Mouse (Mus musculus) thymus, adult 18-20 months (tissue): ENCODE data around the gene Poldip3.
A peak's percentile ranks its signal among the peaks of the same experiment; 100 is the strongest.

ENCODE experiments used
- DNase-seq, 2 experiments: peaks; one replicate each; pipeline ENCODE4 v3.0.0; 2022; ENCODE audit warnings: mixed read lengths in 2 of 2

Poldip3 gene

DNA sequence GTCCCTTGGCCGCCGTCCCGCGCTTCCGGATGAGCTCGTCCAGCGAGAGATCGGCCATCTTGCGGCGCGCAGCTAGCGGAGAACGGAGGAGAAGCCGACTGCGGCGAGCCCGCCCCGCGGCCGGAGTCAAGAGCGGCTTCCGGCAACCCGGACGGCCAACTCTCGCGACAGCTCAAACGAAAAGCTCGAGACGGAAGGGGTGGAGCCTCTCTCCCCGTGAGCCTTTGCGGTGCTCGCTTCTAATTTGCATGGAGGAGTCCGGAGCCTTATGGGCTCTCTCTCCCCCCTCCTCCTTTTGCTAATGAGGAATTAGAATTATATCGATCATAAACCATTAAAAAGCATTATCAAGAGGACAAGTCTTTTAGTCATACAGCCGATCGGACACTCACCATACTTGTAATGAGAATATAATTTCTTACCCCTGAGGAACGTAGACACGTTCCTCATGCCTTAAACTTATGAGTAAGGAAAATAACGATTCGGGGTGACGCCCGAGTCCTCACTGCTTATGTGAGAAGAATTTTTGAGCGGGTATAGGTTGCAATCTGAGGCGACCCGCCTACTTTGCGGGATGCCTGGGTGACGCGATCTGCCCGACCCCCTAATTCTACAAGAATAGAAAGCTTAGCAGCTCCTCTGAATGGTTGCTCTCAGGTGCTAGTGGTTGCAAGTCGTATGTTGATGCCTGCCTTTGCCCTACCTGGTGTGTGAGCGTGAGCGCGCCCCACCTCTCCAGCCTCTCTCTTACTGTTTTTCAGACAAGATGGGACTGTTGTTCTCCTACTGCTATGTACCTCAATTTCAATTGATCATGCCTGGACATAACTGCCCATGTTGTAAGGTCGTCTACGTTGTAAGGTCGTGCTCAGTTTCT lies at the start of gene Poldip3:
TSS of gene Poldip3 (minus strand) at position 189 of the 877 bp plus-strand sequence.
- peak; percentile 93 to 96 for DNase-seq

DNA sequence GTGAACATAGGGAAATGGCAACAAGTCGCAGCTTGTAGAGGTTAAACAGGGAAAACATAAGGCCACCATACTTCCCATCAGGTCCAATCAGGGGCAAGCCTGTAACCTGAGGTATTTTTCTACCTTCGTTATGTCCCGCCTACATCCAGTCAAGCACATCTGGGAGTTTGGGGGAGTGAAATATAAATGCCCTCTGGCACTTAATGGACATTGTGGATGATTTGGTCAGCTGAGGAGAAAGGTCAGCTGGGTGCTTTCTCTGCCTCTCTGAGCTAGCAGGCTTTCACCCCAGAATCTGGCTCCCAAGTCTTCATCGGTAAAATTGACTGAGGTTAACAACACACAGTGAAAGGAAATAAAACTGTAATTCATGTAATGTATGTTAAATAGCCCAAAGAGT lies 44.2 kb upstream of the Poldip3 start:
- DNase-seq: no peak

DNA sequence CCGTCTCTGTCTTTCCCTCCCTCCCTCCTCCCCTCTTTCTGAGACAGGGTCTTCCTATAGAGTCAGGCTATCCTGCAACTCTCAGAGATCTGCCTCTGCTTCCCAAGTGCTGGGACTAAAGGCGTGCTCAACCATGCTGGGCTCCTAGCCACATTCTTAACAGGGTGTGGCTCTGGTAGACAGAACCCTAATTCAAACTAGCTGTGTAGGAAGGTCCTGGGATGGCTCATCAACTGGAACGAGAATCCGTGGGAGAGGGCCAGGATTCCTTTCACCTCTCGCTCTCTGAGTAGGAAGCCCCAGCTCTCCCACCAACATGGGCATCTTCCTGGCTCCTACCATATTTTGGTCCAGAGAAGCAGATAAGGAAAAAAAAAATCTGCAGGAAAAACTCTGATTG lies 33.2 kb upstream of the Poldip3 start:
- no peak for DNase-seq

DNA sequence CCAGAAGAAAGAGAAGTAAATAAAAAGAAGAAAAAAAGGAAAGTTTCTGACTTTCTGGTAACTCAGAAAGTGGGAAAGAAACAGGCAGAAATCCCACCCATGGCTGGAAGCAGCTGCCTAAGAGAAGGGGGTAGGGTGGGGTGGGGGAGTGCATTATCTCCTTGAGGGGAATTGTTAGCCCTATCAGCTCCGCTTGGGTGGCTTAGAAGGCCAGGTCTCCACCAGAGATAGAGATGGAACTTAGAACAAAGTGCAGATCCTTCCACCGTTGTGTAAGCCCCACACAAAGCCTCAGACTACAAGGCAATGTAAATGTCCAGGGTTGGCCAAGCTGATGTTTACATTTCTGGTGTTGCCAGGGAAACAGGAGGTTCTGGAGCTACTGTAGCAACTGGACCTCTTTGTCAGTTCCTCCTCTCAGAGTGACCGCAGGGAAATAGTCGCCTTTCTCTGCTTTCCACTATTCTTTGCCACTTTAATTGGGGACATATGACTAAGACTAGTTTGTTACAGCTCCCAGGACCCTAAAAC lies 32.7 kb upstream of the Poldip3 start:
- DNase-seq: no peak

DNA sequence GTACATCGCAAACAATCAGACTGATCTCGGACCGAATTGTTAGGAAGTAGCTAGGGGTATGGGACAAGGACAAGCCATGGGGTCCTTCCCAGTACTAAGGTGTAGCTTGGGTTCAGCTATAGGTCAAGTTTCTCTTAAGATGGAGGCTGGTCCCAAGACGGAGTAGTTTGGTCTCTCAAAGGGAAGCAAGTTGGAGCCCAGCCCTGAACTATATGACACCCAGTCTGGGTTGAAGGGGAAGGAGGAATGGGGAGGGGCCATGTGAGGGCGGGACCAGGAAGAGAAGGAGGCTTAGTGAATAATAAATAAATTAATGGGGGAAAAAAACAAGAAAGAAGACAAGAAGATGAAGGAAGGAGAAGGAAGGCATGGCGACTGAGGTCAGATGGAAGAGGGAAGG lies 30.8 kb upstream of the Poldip3 start:
- no peak for DNase-seq

DNA sequence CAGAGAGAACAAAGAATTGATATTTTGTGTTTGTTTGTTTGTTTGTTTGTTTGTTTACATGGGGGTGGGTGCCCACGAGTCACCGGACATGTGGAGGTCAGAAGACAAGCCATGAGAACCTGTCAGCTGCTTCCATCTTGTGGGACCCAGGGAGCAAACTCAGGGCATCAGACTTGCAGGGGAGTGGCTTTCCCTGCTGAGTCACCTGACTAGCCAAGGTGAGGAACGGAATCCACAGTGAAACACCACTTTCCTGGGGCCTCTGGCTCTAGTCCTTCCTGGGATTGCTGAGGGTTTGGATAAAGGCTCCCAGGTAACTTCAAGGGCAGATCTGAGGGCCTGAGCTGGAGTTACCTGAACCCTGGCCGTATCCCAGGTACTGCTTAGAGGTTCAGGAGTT lies 27.5 kb upstream of the Poldip3 start:
- DNase-seq: no peak

DNA sequence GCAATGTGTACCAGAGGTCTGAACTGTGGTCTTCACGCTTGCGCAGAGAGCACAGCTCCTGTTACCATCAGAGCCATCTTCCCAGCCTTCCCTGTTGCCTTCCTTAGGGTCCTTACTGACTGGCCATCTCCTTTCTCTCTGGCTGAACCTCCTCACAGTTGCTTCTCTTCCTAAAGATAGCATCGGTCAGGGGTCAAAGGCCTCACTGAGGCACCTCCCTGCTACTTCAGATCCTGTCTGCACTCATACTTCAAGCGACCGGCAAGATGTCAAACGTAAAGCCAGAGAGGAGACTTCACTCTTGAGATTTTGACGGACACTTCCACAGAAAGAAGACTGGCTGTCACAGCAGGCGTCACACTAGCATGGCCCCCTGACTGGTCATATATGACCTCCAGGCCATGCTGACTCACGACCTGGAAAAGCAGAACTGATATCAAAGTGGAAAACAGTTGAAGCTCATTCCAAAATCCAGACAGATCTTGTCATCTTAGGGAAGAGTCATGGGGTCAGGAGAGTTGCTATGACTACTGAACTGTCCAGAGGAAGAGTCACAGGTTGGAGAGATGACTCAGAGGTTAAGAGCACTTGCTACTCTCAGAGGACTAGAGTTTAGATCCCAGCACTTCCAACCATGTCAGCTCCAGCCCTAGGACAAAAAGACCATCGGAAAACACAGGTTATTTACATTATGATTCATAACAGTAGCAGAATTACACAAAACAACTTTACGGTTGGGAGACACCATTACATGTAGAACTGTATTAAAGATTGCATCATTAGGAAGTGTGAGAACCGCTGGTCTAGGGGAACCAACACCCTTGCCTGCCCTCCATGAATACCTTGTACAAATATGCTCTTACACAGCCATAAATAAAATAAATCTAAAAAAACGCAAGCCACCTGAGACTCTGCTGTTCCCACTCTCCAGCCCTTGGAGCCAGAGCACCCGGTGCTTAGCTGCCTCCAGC lies 25.0 kb upstream of the Poldip3 start:
- DNase-seq: no peak

DNA sequence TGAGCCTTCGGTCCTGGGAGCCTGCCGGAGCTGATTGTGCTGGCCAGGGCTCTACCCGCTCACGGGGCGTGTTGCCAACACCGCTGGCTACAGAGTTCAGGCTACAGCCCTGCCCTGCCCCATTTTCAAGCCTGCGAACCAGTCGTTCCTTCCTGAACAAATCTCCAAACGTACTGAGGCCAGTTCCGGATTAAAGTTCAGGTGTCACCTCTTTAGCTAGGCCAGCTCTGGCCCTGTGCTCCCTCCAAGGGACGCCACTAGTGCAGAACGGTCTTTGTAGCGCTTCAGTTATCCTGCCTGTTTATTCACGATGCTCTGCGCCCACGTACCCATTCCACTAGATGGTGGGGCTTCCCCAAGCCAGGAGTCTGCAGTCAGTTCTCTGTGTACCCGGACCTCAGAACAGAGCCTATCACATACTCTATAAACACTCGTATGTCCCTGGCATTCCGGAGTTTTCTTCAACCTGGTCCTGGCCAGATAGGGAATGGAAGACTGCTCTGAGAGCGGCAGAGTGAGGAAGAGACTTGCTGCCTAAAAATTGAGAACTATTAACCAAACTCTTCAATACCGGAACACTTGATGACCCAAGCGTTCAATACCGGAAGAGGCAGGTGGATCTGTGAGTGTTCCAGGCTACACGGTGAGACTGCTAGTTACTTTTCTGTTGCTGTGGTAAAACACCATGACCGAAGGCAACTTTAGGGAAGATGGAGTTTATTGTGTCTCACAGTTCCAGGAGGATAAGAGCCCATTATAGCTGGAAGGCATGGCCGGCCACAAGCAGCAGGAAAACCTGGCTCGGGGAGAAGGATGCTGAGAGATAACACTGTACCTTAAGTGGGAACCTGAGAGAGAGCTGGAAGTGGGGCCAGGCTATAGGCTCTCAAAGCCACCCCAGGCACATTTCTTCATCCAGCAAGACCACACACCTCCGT lies 23.6 kb upstream of the Poldip3 start, which contains the start of gene Cyb5r3:
TSS of gene Cyb5r3 (minus strand) at position 101 of the 938 bp plus-strand sequence.
- no peak for DNase-seq

DNA sequence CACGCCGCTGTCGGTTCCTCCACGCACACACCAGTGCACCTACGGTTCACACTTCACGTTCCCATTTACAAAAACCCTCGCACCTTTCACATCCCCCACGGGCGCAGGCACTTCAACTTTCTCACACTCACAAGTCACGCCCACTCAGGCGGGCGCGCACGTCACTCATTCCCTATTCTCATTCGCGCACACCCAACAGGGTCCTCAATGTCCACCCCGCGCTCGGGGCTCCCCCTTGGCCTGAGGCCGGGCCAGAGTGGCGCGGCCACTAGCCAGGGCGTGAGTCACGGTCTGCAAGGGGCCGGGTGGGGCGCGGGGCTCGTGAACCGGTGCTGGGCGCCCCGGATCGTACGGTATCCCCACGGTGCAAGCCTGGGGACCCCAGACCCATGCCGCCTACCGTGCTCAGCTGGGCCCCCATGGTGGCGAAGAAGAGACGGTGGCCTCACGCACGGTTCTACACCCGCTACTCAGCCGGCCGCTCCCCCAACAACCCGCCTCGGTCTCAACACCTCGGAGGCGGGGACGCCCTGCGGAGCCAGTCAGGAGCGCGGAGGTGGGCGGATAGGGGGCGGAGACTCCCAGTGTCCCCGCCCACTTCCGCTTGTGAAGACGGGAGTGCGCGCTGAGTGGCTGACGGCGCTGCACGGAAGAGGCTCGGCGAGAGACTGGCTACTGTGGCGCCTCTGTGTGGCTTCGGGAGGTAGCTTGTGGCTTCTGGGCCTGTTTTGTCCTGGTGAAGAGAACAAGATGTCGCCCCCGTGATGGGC lies 22.7 kb upstream of the Poldip3 start:
- DNase-seq: peak; percentile 95

DNA sequence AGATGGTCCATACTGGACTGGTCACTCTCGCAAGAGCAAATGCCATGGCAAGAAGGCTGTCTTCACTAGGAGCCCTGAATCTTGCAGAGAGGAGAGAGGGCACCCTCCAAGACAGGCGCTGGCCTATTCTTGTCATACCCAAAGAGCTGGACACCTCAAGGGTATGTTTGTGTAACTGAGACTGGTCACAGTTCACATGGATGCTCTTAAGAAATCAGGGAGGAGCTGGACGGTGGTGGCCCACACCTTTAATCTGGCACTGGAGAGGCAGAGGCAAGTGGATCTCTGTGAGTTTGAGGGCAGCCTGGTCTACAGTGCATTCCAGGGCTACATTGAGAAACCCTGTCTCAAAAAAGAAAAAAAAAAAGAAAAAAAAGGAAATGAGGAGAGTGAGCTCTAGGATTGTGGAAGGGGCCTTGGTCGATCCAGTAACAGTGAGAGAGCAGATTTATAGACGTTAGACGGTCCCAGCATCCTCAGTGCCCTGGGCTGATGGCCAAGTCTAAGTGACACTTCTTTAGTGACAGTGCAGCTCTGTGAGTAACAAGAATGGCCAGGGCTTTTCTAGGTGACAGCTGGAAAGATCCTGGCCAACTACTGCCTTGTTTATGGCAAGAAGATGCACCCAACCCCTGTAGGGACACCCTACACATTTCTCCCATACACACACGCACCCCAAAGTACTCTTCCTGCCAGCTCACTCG lies 21.9 kb upstream of the Poldip3 start:
- no peak for DNase-seq

DNA sequence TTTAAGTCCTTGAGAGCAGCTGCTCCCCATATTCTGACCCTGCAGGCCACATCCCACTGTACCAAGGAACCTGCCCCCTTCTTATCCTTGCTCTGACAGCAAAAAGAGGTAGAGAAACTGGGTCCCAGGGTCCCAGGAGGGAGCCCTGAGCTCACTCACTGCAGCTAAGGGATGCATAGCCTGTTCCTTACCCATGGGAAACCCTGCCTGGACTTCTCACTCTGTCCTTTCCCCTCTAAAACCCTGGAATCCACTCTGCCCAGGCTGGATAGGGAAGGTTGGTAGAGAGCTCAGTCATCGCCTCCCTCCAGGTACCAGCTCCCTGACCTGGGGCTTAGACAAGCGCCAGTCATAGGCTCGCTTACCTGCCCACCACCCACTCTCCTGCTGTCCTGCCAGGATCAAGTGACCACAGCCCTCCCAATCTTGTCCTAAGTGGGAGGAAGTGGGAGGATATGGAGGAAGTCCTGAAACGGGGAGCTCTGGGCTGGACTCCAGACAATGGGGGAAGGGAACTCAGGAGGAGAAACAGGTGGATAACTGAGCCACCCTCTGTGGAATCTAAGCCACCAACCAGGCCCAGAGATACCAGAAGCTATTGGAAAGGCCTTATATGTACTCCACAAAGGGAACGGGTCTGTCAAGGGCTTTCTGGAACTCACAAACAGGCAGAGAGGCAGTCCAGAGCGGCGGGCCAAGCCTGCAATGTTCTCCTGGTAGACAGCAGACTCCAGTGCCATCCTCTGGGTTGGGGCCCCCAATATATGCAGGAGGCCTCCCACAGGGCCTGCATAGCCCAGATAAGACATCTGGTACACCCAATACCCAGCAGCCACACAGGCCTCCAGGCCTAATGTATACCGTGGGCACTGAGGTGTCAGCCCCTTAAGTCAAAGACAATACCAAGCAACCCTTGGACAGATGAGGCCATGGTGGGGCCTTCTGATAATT lies 20.9 kb upstream of the Poldip3 start:
- DNase-seq: no peak

DNA sequence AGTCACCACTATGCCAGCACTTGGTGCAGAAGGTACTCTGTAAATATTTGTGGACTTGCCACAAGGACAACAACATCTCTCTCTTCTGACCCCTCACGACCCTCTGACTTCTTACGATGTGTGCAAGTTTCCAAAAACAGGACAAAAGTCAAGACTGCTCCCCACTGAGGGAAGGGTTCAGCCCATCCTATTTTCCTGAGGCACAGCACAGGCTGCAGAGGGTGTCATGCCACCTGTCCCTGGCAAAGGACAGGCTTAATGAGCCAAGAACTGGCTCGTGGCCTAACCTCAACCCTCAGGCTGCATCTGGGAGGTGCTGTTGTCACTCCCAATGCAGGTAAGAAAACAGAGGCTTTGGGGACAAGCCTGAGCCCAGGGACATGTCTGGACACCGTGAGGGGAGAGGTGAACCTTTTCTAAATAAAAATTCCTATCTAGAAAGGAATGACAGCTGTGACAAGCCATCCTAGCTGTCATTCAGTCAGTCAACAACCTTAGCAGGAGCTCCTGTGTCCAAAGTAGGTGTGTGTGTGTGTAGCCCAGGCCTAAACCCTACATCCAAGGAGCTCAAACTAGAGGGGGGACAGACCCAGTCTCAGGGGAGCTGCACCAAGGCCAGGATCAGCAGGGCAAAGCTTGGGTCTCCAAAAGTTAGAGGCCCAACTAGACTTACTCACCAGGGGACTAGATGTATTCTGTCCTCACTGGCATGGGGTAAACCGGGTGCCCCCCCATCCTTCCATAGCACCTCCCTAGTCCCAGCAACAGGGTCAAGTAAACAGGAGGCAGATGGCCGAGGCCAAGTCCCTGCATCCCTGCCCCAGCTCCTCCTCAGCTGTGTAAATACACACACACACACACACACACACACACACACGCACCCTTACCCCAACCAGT lies 19.9 kb upstream of the Poldip3 start:
- DNase-seq: no peak

DNA sequence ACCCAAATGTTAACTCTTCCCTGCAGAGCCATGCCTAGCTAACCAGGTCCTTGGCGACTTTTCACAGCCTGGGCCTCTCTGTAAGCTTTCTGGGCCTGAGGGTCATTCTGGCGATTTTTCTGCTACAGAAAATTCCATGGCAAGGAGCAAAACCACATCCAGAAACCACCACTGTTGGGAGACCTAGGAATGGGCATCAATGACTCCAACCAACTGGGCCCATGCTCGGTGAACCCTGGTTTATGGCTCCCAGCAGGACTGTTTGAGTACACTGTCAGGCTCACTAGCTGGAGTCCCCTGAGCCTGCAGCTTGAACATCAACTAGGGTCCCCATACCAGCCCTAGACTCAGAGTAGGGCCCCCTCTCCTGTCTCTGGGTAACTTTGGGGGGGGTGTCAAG lies 19.1 kb upstream of the Poldip3 start:
- DNase-seq: no peak

DNA sequence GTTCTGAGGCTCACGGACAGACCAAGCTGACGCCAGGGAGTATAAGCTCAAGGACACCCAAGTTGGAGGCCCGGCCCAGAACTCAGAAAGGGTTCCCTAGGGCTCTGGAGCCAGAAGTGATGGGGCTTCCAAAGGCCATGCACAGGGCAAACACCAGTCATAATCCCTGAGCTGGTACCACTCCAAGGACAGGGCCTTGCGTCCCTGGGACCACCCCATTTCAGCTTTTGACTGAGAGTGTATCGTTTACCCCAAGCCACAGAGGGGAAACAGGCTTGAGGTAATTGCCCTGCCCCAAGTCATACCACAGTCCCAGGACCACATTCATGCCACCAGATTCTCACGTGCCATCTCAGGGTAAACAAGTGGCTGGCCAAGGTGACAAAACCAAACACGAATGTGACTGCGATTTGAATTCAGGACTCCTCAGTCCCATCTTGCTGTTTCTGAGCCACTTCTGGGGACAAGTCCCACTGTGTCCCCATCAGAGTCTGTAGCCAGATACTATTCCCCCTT lies 18.4 kb upstream of the Poldip3 start:
- no peak for DNase-seq

DNA sequence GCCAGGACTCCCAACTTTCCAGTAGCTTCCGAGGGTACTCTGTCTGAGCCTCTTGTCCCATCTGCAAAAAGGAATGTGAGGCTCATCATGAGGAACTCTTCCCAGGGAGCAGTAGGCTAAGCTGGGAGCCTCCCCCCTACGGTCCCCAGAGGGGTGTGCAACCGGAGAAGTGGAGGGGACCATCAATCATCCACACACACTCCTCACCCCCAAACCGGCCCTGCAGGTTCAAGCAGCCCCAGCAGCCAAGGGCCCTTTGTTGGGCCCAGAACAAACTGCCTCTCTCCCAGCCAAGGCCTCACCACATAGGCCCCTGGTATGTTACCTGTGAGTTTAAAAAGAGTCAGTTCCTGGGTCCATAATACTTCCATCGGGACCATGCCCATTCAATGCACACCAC lies 17.9 kb upstream of the Poldip3 start:
- DNase-seq: no peak

DNA sequence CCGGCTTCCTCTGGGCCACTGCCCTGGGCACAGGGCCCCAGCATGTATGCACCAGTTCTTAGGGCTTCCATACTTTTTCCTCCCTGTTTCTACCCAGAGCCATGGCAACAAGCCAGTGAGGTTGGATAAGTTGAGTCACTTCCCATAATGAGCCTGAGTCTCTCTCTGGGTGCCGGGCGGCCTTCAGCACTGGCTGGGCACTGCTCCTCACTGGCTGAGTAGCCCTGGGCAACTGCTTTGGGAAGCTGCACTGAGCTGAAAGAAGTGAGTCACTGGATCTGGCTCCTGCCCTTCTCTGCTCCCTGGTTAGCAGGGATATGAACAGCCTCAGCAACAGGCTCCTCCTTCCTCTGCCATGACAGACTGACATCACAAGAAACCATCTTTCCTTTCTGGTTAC lies 17.5 kb upstream of the Poldip3 start:
- DNase-seq: no peak

DNA sequence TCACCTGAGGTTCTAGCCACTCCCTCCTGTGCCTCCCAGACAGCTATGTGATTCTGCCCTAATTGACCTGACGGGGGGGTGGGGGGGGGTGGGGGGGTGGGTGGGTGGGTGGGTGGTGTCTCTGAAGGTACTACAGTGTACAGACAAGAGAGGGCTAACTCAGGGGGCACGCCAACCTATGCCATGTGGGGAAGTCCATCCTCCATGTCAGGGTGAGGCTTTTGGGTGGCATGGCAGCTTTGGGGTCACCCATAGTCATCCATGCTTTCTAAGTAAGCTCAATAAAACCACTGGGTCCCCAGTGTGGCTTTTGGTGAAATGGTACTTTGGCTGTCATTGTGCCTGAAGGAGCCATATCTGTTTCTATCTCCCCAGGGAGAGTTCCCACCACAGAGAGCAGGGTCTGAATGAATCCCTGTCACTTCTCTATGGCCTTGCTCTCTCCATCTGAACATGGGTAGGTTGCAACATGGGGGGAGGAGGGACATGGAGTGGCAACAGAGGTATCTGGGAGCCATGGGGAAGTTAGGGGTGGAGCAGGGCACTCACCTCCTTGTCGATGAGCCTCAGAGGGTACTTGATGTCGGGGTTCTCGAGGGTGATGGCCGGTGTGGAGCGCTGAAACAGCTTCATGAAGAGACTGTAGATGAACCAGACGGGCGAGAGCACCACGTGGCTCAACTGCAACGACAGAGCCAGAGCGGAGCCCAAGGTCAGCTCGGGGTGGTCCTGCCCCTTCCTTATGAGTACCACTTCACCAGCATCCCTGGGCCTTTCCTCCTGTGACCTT lies 16.5 kb upstream of the Poldip3 start:
- no peak for DNase-seq
